Mouse (Mus musculus) layer of hippocampus, adult 18-20 months (tissue): ENCODE data around the gene Ttll11. TPM values are rescaled to one million over a fixed set of nuclear protein-coding genes. Genes with fewer than 3 reads are reported as not detected.

Source experiments
- DNase-seq, 2 experiments: peaks; one replicate each; pipeline ENCODE4 v3.0.0; 2022; ENCODE audit warnings: low spot score in 2 of 2
- total RNA-seq, 2 experiments: library from RNA; stranded (reverse); gene quantifications; 2 replicates each; pipeline ENCODE4 v1.2.3; 2021

Ttll11 gene
- total RNA-seq, 2 experiments from 2014 or later, result 35.2 to 36.8 TPM

- no peak for DNase-seq
Observed at GRCm38 (mm10) chr2:35858281-35858680, 121.4 kb downstream of the Ttll11 start.

GRCm38 (mm10) chr2:35856901-35857300 is 122.8 kb downstream of the Ttll11 start:
- no peak for DNase-seq

- DNase-seq, result no peak
Observed at GRCm38 (mm10) chr2:35854877-35855276, 124.8 kb downstream of the Ttll11 start.

GRCm38 (mm10) chr2:35852971-35853370 is 126.7 kb downstream of the Ttll11 start:
- DNase-seq, result no peak

GRCm38 (mm10) chr2:35852164-35852509 is 127.6 kb downstream of the Ttll11 start:
- DNase-seq, result no peak

GRCm38 (mm10) chr2:35851420-35852163 is 128.1 kb downstream of the Ttll11 start:
- DNase-seq, result no peak

- DNase-seq, result no peak
Observed at GRCm38 (mm10) chr2:35849632-35850230, 130.0 kb downstream of the Ttll11 start.

GRCm38 (mm10) chr2:35845611-35846504 is 133.9 kb downstream of the Ttll11 start:
- peak; percentile 56 to 81 for DNase-seq

GRCm38 (mm10) chr2:35843896-35844690 is 135.6 kb downstream of the Ttll11 start:
- no peak for DNase-seq

- DNase-seq, result peak; percentile 45 to 63
Observed at GRCm38 (mm10) chr2:35842780-35843474, 136.8 kb downstream of the Ttll11 start.

GRCm38 (mm10) chr2:35841841-35842420 is 137.8 kb downstream of the Ttll11 start:
- DNase-seq, result no peak

- DNase-seq, result no peak
Observed at GRCm38 (mm10) chr2:35840956-35841816, 138.5 kb downstream of the Ttll11 start.

- no peak for DNase-seq
Observed at GRCm38 (mm10) chr2:35838751-35839479, 140.8 kb downstream of the Ttll11 start.

- DNase-seq, result peak in 1 of 2 experiments; percentile 23
Observed at GRCm38 (mm10) chr2:35834198-35834913, 145.4 kb downstream of the Ttll11 start.

GRCm38 (mm10) chr2:35833546-35833945 is 146.2 kb downstream of the Ttll11 start:
- DNase-seq, result no peak

- DNase-seq, result no peak
Observed at GRCm38 (mm10) chr2:35832742-35833425, 146.8 kb downstream of the Ttll11 start.

- DNase-seq, result no peak
Observed at GRCm38 (mm10) chr2:35831904-35832581, 147.7 kb downstream of the Ttll11 start.
